Mouse (Mus musculus) liver, embryonic 16.5 days (tissue): ENCODE measurements around the gene Tnfrsf4. TPM values are rescaled to one million over a fixed set of nuclear protein-coding genes. Genes with fewer than 3 reads are reported as not detected.
A peak's percentile ranks its signal among the peaks of the same experiment; 100 is the strongest.

Experiments used
- ATAC-seq: fragments of 200-750 bp; cut with Nextera tagmentation; 2 replicates; pipeline ENCODE4 v1.8.0; 2017; ENCODE audit warnings: low read depth, mild to moderate bottlenecking, moderate number of reproducible peaks, moderate library complexity
- H3K27ac ChIP-seq: fragments of 300-500 bp; sonication (generic); 2 replicates; pipeline ENCODE4 v1.5.1; 2014; ENCODE audit warnings: mild to moderate bottlenecking, low read length
- H3K27me3 ChIP-seq: fragments of 300-500 bp; sonication (generic); 2 replicates; pipeline ENCODE4 v1.6.1; 2014; ENCODE audit warnings: low read depth, low read length, mixed read lengths; ENCODE audit not compliant: control insufficient read depth, insufficient read depth
- H3K36me3 ChIP-seq: fragments of 300-500 bp; sonication (generic); 2 replicates; pipeline ENCODE4 v1.6.1; 2014; ENCODE audit warnings: mild to moderate bottlenecking; ENCODE audit not compliant: control insufficient read depth, insufficient read depth
- H3K4me1 ChIP-seq: fragments of 300-500 bp; sonication (generic); 2 replicates; pipeline ENCODE4 v1.6.1; 2014; ENCODE audit warnings: low read depth, low read length, mixed read lengths; ENCODE audit not compliant: control insufficient read depth
- H3K4me2 ChIP-seq: fragments of 300-500 bp; sonication (generic); 2 replicates; pipeline ENCODE4 v1.6.1; 2014; ENCODE audit warnings: low read depth, low read length, mixed read lengths
- H3K4me3 ChIP-seq: fragments of 300-500 bp; sonication (generic); 2 replicates; pipeline ENCODE4 v1.5.1; 2014; ENCODE audit warnings: low read depth, mild to moderate bottlenecking, low read length
- H3K9ac ChIP-seq: fragments of 300-500 bp; sonication (generic); 2 replicates; pipeline ENCODE4 v1.6.1; 2014; ENCODE audit warnings: low read depth, low read length
- H3K9me3 ChIP-seq: fragments of 300-500 bp; sonication (generic); replicated peaks from 2 replicates; pipeline ENCODE4 v1.6.1; 2016; ENCODE audit warnings: low read length; ENCODE audit not compliant: control insufficient read depth
- WGBS: fragments of 180-500 bp; shearing (Covaris S2); extraction: QIAGEN DNeasy Blood & Tissue Kit; methylation state at CpG from one replicate; pipeline ENCODE4 v1.1.7; 2014; ENCODE audit not compliant: insufficient replicate concordance; 5-methylcytosine and 5-hydroxymethylcytosine counted together
- polyA plus RNA-seq: library from polyadenylated mRNA; unstranded; fragments of >200 nt; fragmentation: Nextera tagmentation; extraction: Ambion mirVana; gene quantifications from 2 replicates; pipeline ENCODE4 v1.2.1, GENCODE M21; 2015

Gene Tnfrsf4
- 0.22 and 0.37 TPM in 2 replicates for polyA plus RNA-seq

DNA sequence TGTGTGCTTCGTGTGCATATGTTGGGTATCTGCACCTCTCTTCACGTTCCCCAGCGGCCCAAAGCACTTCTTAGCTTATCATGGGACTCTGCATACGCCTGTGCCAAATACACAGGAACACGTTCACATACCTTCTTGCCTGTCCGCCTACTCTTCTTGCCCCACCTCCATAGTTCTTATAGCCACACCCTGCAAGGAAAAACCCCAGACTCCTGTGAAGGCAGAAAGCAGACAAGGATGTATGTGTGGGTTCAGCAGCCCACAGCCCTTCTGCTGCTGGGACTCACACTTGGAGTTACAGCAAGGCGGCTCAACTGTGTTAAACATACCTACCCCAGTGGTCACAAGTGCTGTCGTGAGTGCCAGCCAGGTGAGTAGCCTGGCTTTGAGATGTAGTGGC lies at the start of gene Tnfrsf4:
Tnfrsf4 (plus strand) TSS at position 207 of the 400 bp plus-strand sequence.
- WGBS, result 72% methylated on average over 8 of the region's 8 CpGs

GRCm38 (mm10) chr4:155964396-155964795 lies 49.2 kb upstream of the Tnfrsf4 start:
- Histone ChIP-seq H3K36me3 (peaks cover 9% of the 10 kb centered on the region; the same call in 1 of the 2 replicates), H3K9me3 (no peaks in the 10 kb centered on the region), H3K4me2 (peak overlapping the region; percentile 97), H3K27me3 (no peaks in the 10 kb centered on the region), H3K9ac (peak overlapping the region; percentile 74), H3K27ac (peak overlapping the region; percentile 76), H3K4me3 (peak overlapping the region; percentile 73; the same call in 1 of the 2 replicates), H3K4me1 (peaks cover 59% of the 10 kb centered on the region)
- ATAC-seq, result no peak
- 77% methylated on average over 11 of the region's 11 CpGs for WGBS

More for the DNA sequence above, at the start of gene Tnfrsf4:
- Histone ChIP-seq H3K27ac (no peak within 1 kb of the TSS), H3K9ac (no peak within 1 kb of the TSS), H3K27me3 (no peaks in the 10 kb centered on the region), H3K36me3 (peaks cover 25% of the 10 kb centered on the region), H3K4me3 (no peak within 1 kb of the TSS), H3K9me3 (no peaks in the 10 kb centered on the region), H3K4me2 (no peak within 1 kb of the TSS), H3K4me1 (no peaks in the 10 kb centered on the region)
- no peak for ATAC-seq

DNA sequence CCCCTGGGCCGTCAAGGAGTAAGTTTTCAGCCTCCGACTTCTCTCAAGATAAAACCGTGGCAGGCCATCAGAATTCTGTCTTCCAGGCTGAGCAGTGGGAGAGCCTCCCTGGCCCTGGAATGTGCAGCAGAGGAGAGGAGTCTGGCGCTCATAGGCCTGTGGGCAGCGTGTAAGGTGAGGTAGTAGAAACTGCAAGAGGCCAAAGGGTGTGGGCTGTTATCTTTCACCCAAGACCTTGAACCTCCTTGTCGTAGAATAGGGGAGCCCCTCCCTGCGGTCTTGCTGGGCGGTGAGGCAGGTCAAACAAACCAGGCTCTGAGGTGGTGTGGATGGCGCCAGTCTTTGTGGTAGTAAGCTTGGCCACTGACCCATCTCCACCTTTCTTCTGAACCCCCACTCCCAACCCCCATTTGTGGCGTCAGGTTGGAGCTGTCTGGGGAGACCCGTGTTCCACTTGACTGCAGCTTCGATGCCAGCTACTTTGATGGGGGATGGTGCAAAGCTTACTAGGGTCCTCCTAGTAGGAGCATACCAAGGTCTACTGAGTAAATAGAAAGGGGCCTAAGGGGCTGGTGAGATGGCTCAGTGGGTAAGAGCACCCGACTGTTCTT lies 44.5 kb upstream of the Tnfrsf4 start:
- peak overlapping the region; percentile 29; the same call in 1 of the 2 replicates for H3K9ac ChIP-seq
- H3K4me2 ChIP-seq, result peak overlapping the region; percentile 52
- 42% methylated on average over 13 of the region's 13 CpGs for WGBS

DNA sequence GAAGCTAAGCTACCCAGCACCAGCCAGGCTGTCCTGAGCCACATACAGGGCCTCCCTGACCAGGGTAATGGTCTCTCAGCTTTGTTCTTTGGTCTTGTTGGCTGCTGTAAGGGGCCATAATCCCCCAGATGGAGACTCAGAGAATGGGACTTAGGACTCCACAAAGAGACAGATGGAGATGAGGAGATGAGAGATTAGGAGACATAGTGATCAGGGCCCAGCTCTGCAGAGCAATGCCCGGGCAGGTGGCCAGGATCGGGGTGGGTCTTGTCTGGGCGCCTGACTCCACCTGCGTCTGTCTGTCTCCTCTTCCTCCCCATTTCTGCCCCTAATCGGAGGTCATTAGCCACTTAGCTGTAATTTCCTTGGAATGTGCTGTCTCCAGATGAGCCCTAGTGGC lies 43.4 kb upstream of the Tnfrsf4 start:
- WGBS, result 71% methylated on average over 5 of the region's 5 CpGs
- Histone ChIP-seq H3K4me2 (no peak overlapping the region), H3K4me1 (peaks cover 26% of the 10 kb centered on the region), H3K9me3 (no peaks in the 10 kb centered on the region), H3K4me3 (no peak overlapping the region), H3K9ac (no peak overlapping the region), H3K27me3 (no peaks in the 10 kb centered on the region), H3K36me3 (peaks cover 2% of the 10 kb centered on the region; the same call in 1 of the 2 replicates), H3K27ac (no peak overlapping the region)
- no peak for ATAC-seq

More for the DNA sequence above, 44.5 kb upstream of the Tnfrsf4 start:
- Histone ChIP-seq H3K27me3 (no peaks in the 10 kb centered on the region), H3K4me3 (peak overlapping the region; percentile 22; the same call in 1 of the 2 replicates), H3K36me3 (peaks cover 6% of the 10 kb centered on the region; the same call in 1 of the 2 replicates), H3K27ac (peak overlapping the region; percentile 43), H3K4me1 (peaks cover 37% of the 10 kb centered on the region), H3K9me3 (no peaks in the 10 kb centered on the region)
- ATAC-seq, result peak; percentile 82

- Histone ChIP-seq H3K27ac (no peak overlapping the region), H3K4me3 (no peak overlapping the region), H3K4me1 (peaks cover 21% of the 10 kb centered on the region), H3K9me3 (no peaks in the 10 kb centered on the region), H3K9ac (no peak overlapping the region), H3K27me3 (no peaks in the 10 kb centered on the region), H3K4me2 (no peak overlapping the region), H3K36me3 (no peaks in the 10 kb centered on the region)
- WGBS, result 76% methylated on average over 6 of the region's 6 CpGs
- ATAC-seq, result no peak
These were observed 41.0 kb upstream of the Tnfrsf4 start for GRCm38 (mm10) chr4:155972651-155973050.

DNA sequence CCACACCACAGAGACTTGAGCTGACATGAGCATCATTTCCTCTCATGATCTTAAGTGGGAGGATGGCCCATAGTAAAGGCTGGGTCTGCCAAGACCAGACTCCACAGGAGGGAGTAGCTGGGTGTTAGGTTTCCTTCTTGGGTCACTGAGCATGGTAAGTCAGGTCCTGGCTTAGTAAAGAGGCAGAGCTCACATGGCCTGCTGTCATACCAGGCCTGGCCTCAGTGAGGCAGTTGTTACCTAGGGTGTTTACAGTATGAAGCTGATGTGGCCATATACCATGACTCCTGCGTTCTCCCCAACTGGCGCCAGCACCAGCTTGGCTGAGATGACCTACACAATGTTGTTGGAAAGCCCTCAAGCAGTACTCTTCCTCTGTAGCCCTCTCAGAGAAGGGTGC lies 40.4 kb upstream of the Tnfrsf4 start:
- no peak overlapping the region for H3K4me3 ChIP-seq
- WGBS, result 76% methylated on average over 2 of the region's 2 CpGs

GRCm38 (mm10) chr4:155981436-155982082 lies 32.1 kb upstream of the Tnfrsf4 start:
- Histone ChIP-seq H3K4me2 (no peak overlapping the region), H3K4me1 (no peaks in the 10 kb centered on the region), H3K4me3 (no peak overlapping the region), H3K9ac (no peak overlapping the region), H3K27me3 (no peaks in the 10 kb centered on the region; the same call in 1 of the 2 replicates), H3K9me3 (no peaks in the 10 kb centered on the region), H3K27ac (no peak overlapping the region), H3K36me3 (no peaks in the 10 kb centered on the region)
- 35% methylated on average over 12 of the region's 12 CpGs for WGBS
- no peak for ATAC-seq

More for the DNA sequence above, 40.4 kb upstream of the Tnfrsf4 start:
- Histone ChIP-seq H3K4me2 (no peak overlapping the region), H3K9me3 (no peaks in the 10 kb centered on the region), H3K9ac (no peak overlapping the region), H3K27ac (no peak overlapping the region), H3K27me3 (no peaks in the 10 kb centered on the region), H3K36me3 (no peaks in the 10 kb centered on the region), H3K4me1 (peaks cover 19% of the 10 kb centered on the region)
- ATAC-seq, result no peak

GRCm38 (mm10) chr4:155983788-155984187 lies 29.9 kb upstream of the Tnfrsf4 start:
- 40% methylated on average over 2 of the region's 2 CpGs for WGBS
- no peak for ATAC-seq
- Histone ChIP-seq H3K9ac (no peak overlapping the region), H3K4me3 (no peak overlapping the region), H3K27me3 (no peaks in the 10 kb centered on the region; the same call in 1 of the 2 replicates), H3K4me1 (peaks cover 10% of the 10 kb centered on the region), H3K36me3 (no peaks in the 10 kb centered on the region), H3K27ac (no peak overlapping the region), H3K9me3 (no peaks in the 10 kb centered on the region), H3K4me2 (no peak overlapping the region)
